Mouse (Mus musculus) left cerebral cortex, adult 2 months (tissue): Measurements from ENCODE around the gene Gm13057. TPM values are rescaled to one million over a fixed set of nuclear protein-coding genes. Genes with fewer than 3 reads are reported as not detected.
"Not testable (repeated sequence)": the region's sequence is repeated elsewhere in the genome, so short reads cannot be mapped to it uniquely, and the experiment has no call there.

Source experiments
- DNase-seq, 2 experiments: peaks; one replicate each; pipeline ENCODE4 v3.0.0; 2021 to 2022; ENCODE audit warnings: low spot score in 2 of 2, mixed read lengths in 1 of 2; ENCODE audit errors: extremely low spot score in 1 of 2
- H3K27ac ChIP-seq: fragments of 200-600 bp; 2 replicates; pipeline ENCODE4 v1.8.1; 2022
- H3K4me3 ChIP-seq: fragments of 200-600 bp; 2 replicates; pipeline ENCODE4 v1.8.1; 2022
- CTCF ChIP-seq: fragments of 200-600 bp; IDR thresholded peaks from 2 replicates; pipeline ENCODE4 v1.8.1; 2022; ENCODE audit warnings: antibody characterized with exemption, mild to moderate bottlenecking, moderate library complexity
- intact Hi-C: fragments of 180-260 bp; cut with DNase I; formaldehyde crosslinking; loops from one replicate; pipeline ENCODE4 v1.15.1; 2025
- long read RNA-seq, 2 experiments: library from polyadenylated mRNA; stranded (forward); transcript quantifications; one replicate each; pipeline ENCODE4 v2.0.0; 2021; ENCODE audit warnings: borderline mapping rate in 2 of 2
- total RNA-seq, 2 experiments: library from RNA; stranded (reverse); gene quantifications; 2 replicates each; pipeline ENCODE4 v1.2.3; 2021

Gm13057 gene
- not detected for total RNA-seq
- long read RNA-seq, experiment 1, result 0 reads
- long read RNA-seq, experiment 2, result 0 reads

GRCm38 (mm10) chr4:143551400-143551799 lies at the start of gene Gm13057, which contains the start of gene BC080695:
Gm13057 (plus strand) TSS chr4:143551709.
BC080695 (plus strand) TSS chr4:143551700.
- H3K4me3 ChIP-seq, intact Hi-C loops, DNase-seq, H3K27ac ChIP-seq: not testable (repeated sequence)

GRCm38 (mm10) chr4:143511043-143511442 lies 40.5 kb upstream of the Gm13057 start, which contains the start of gene Gm13043:
Gm13043 (plus strand) TSS chr4:143511343.
- intact Hi-C loops, result no loop called here
- H3K4me3 ChIP-seq, result no peak within 1 kb of the TSS
- no peak for TF ChIP-seq CTCF
- H3K27ac ChIP-seq, result no peak within 1 kb of the TSS
- no peak for DNase-seq

GRCm38 (mm10) chr4:143535654-143536053 lies 15.9 kb upstream of the Gm13057 start, which contains the start of gene Gm13040:
Gm13040 (plus strand) TSS chr4:143535954.
- H3K27ac ChIP-seq, result not testable (repeated sequence)

More at GRCm38 (mm10) chr4:143535654-143536053, 15.9 kb upstream of the Gm13057 start, which contains the start of gene Gm13040:
- DNase-seq, intact Hi-C loops, H3K4me3 ChIP-seq: not testable (repeated sequence)

Other genes with a start within 250 kb of the Gm13057 start
- 1 to 10 TPM; 2.3 TPM for gene Lrrc38, start 202.0 kb upstream of the Gm13057 start, total RNA-seq
- not detected for gene Pramel1, start 157.3 kb upstream of the Gm13057 start, total RNA-seq
- 10 to 100 TPM; 12.5 to 12.8 TPM for gene Pramef8, start 139.3 kb upstream of the Gm13057 start, total RNA-seq
- not detected for gene Oog4, start 101.4 kb upstream of the Gm13057 start, total RNA-seq
- gene Gm13043, start 40.4 kb upstream of the Gm13057 start, total RNA-seq, result not detected
- gene Gm13040, start 15.8 kb upstream of the Gm13057 start, total RNA-seq, result not detected
- not detected for gene BC080695, start within 50 bp of the Gm13057 start, total RNA-seq
- not detected for gene Gm13083, start 63.3 kb downstream of the Gm13057 start, total RNA-seq
- gene Gm13088, start 105.5 kb downstream of the Gm13057 start, total RNA-seq, result not detected
- not detected for gene Gm13089, start 151.0 kb downstream of the Gm13057 start, total RNA-seq
- gene Gm13078, start 167.7 kb downstream of the Gm13057 start, total RNA-seq, result not detected
- not detected for gene Gm13023, start 237.6 kb downstream of the Gm13057 start, total RNA-seq